In genomic region chr8:54757646-54758045, GRCm38 (mm10) we compare ENCODE assay signal across 32 mouse cellular contexts.
"Had no signal": no experiment of that assay in that cellular context is flagged by ENCODE, and none has a peak within 500 bp of the region (broad histone marks: within the 10 kb centered on the region; RNA-seq: fewer than 3 reads in every experiment).

No protein-coding gene starts in this region.

- H3K4me2 ChIP-seq: limb, embryonic 12.5 days; limb, embryonic 13.5 days; limb, embryonic 15.5 days; liver, embryonic 11.5 days; liver, embryonic 12.5 days; liver, embryonic 13.5 days; liver, embryonic 15.5 days; lung, embryonic 14.5 days; lung, embryonic 15.5 days; midbrain, embryonic 11.5 days; midbrain, embryonic 12.5 days; midbrain, embryonic 13.5 days; midbrain, embryonic 15.5 days; neural tube, embryonic 12.5 days had no signal

- H3K9me3 ChIP-seq: limb, embryonic 10.5 days; limb, embryonic 12.5 days; limb, embryonic 13.5 days; limb, embryonic 15.5 days; liver, embryonic 12.5 days; liver, embryonic 13.5 days; liver, embryonic 15.5 days; lung, embryonic 15.5 days; megakaryocyte, embryonic 14.5 days; midbrain, embryonic 10.5 days; midbrain, embryonic 12.5 days; midbrain, embryonic 13.5 days; midbrain, embryonic 15.5 days; neural tube, embryonic 12.5 days had no signal

- H3K9ac ChIP-seq: limb, embryonic 12.5 days; limb, embryonic 13.5 days; limb, embryonic 15.5 days; liver, embryonic 12.5 days; liver, embryonic 13.5 days; liver, embryonic 14.5 days; liver, embryonic 15.5 days; liver, postnatal 0 days; lung, embryonic 14.5 days; lung, embryonic 15.5 days; midbrain, embryonic 12.5 days; midbrain, embryonic 13.5 days; midbrain, embryonic 15.5 days; neural tube, embryonic 12.5 days had no signal

- DNase-seq: left cerebral cortex, postnatal 4 days; liver; liver, embryonic 13.5 days; liver, postnatal 0 days; lung, adult 18-20 months; lung, adult 2 months; lung, embryonic 14.5 days; lung, postnatal 10 days; lung, postnatal 14 days; lung, postnatal 36 days; lung, postnatal 4 days; midbrain, embryonic 14.5 days had no signal

- H3K27ac ChIP-seq: limb, embryonic 10.5 days; limb, embryonic 12.5 days; limb, embryonic 13.5 days; limb, embryonic 15.5 days; liver, embryonic 12.5 days; liver, embryonic 13.5 days; liver, embryonic 14.5 days; liver, embryonic 15.5 days; lung, embryonic 15.5 days; macrophage; midbrain, embryonic 10.5 days; midbrain, embryonic 12.5 days; midbrain, embryonic 13.5 days; midbrain, embryonic 15.5 days; neural tube, embryonic 12.5 days had no signal

- ATAC-seq: liver, embryonic 12.5 days; liver, postnatal 0 days; lung, postnatal 0 days; midbrain, embryonic 13.5 days; midbrain, embryonic 15.5 days; midbrain, embryonic 16.5 days had no signal

- H3K4me1 ChIP-seq: limb, embryonic 10.5 days; limb, embryonic 12.5 days; limb, embryonic 13.5 days; limb, embryonic 15.5 days; liver, embryonic 12.5 days; liver, embryonic 13.5 days; liver, embryonic 15.5 days; lung, embryonic 15.5 days; megakaryocyte, embryonic 14.5 days; midbrain, embryonic 10.5 days; midbrain, embryonic 12.5 days; midbrain, embryonic 13.5 days; midbrain, embryonic 15.5 days; neural tube, embryonic 12.5 days had no signal

- H3K27me3 ChIP-seq: limb, embryonic 12.5 days; limb, embryonic 13.5 days; limb, embryonic 15.5 days; liver, embryonic 12.5 days; liver, embryonic 13.5 days; liver, embryonic 15.5 days; lung, embryonic 15.5 days; megakaryocyte, embryonic 14.5 days; midbrain, embryonic 12.5 days; midbrain, embryonic 13.5 days; midbrain, embryonic 15.5 days; neural tube, embryonic 12.5 days had no signal

- H3K4me3 ChIP-seq: limb, embryonic 10.5 days; limb, embryonic 12.5 days; limb, embryonic 13.5 days; limb, embryonic 15.5 days; liver, embryonic 12.5 days; liver, embryonic 13.5 days; liver, embryonic 15.5 days; lung, embryonic 15.5 days; megakaryocyte, embryonic 14.5 days; midbrain, embryonic 10.5 days; midbrain, embryonic 12.5 days; midbrain, embryonic 13.5 days; midbrain, embryonic 15.5 days; myocyte; neural tube, embryonic 12.5 days had no signal

- H3K36me3 ChIP-seq: limb, embryonic 10.5 days; limb, embryonic 12.5 days; limb, embryonic 13.5 days; limb, embryonic 15.5 days; liver, embryonic 12.5 days; liver, embryonic 13.5 days; liver, embryonic 15.5 days; lung, embryonic 15.5 days; midbrain, embryonic 10.5 days; midbrain, embryonic 12.5 days; midbrain, embryonic 13.5 days; midbrain, embryonic 15.5 days; neural tube, embryonic 12.5 days had no signal
